Comparison of ENCODE assay signal across 14 mouse cellular contexts in genomic region chr10:107484050-107484449, GRCm38 (mm10). TPM values are rescaled to one million over a fixed set of nuclear protein-coding genes. Genes with fewer than 3 reads are reported as not detected.
DNase-seq lines count a peak whose midpoint lies in the region; ATAC-seq lines count a peak whose summit lies in the region.
"Had no signal": no experiment of that assay in that cellular context is flagged by ENCODE, and none has a peak within 500 bp of the region (broad histone marks: within the 10 kb centered on the region; RNA-seq: fewer than 3 reads in every experiment).

No protein-coding gene starts in this region.

- no peak for ATAC-seq in liver, embryonic 15.5 days (ENCODE audit: insufficient read depth)
- ATAC-seq in embryonic facial prominence, embryonic 12.5 days (ENCODE audit: insufficient number of reproducible peaks, insufficient read depth, low FRiP score, low TSS enrichment) = no peak
- no peak for ATAC-seq in forebrain, embryonic 15.5 days (replicated peaks)
- ATAC-seq: midbrain, embryonic 16.5 days had no signal

- 61% methylated on average over 10 of the region's 10 CpGs for WGBS in liver, embryonic 15.5 days (ENCODE audit: insufficient replicate concordance)
- WGBS in embryonic facial prominence, embryonic 12.5 days = 33% methylated on average over 10 of the region's 10 CpGs
- 86% methylated on average over 10 of the region's 10 CpGs for WGBS in forebrain, embryonic 15.5 days

- H3K27me3 ChIP-seq in liver, embryonic 15.5 days = no peaks in the 10 kb centered on the region
- H3K27me3 ChIP-seq in embryonic facial prominence, embryonic 12.5 days = peaks cover 23% of the 10 kb centered on the region
- no peaks in the 10 kb centered on the region for H3K27me3 ChIP-seq in forebrain, embryonic 15.5 days
- H3K27me3 ChIP-seq: heart, embryonic 15.5 days had no signal

- no peak overlapping the region for H3K4me3 ChIP-seq in liver, embryonic 15.5 days (replicated peaks)
- peak overlapping the region; percentile 14; the same call in 1 of the 2 replicates for H3K4me3 ChIP-seq in embryonic facial prominence, embryonic 12.5 days
- no peak overlapping the region for H3K4me3 ChIP-seq in forebrain, embryonic 15.5 days
- H3K4me3 ChIP-seq: heart, embryonic 15.5 days had no signal

- H3K9me3 ChIP-seq in liver, embryonic 15.5 days (replicated peaks) = no peaks in the 10 kb centered on the region
- H3K9me3 ChIP-seq in embryonic facial prominence, embryonic 12.5 days = no peaks in the 10 kb centered on the region
- no peaks in the 10 kb centered on the region for H3K9me3 ChIP-seq in forebrain, embryonic 15.5 days
- H3K9me3 ChIP-seq: heart, embryonic 15.5 days had no signal

- H3K4me2 ChIP-seq in liver, embryonic 15.5 days = peak overlapping the region; percentile 15; the same call in 1 of the 2 replicates
- H3K4me2 ChIP-seq in embryonic facial prominence, embryonic 12.5 days (replicated peaks) = peak overlapping the region; percentile 43
- H3K4me2 ChIP-seq in forebrain, embryonic 15.5 days (replicated peaks) = no peak overlapping the region
- H3K4me2 ChIP-seq: heart, embryonic 15.5 days had no signal

- no peak overlapping the region for H3K9ac ChIP-seq in liver, embryonic 15.5 days
- no peak overlapping the region for H3K9ac ChIP-seq in embryonic facial prominence, embryonic 12.5 days
- H3K9ac ChIP-seq in forebrain, embryonic 15.5 days (replicated peaks) = no peak overlapping the region
- H3K9ac ChIP-seq: heart, embryonic 15.5 days had no signal

- no peaks in the 10 kb centered on the region for H3K4me1 ChIP-seq in liver, embryonic 15.5 days (replicated peaks)
- H3K4me1 ChIP-seq in embryonic facial prominence, embryonic 12.5 days = peaks cover 6% of the 10 kb centered on the region; the same call in 1 of the 2 replicates
- H3K4me1 ChIP-seq in forebrain, embryonic 15.5 days = no peaks in the 10 kb centered on the region
- H3K4me1 ChIP-seq: heart, embryonic 15.5 days had no signal

- no peak for DNase-seq in liver
- DNase-seq in embryo, embryonic 10.5 days (ENCODE audit: low spot score) = peak; percentile 66
- DNase-seq in mesoderm, embryonic 11.5 days (ENCODE audit: low read depth, low spot score) = peak; percentile 65
- DNase-seq in adrenal gland, postnatal 25 days = no peak
- DNase-seq: cerebellum, adult 9-11 months; lung, postnatal 10 days; spleen, adult 18-20 months; thymus, postnatal 36 days had no signal

- H3K36me3 ChIP-seq in liver, embryonic 15.5 days (replicated peaks) = no peaks in the 10 kb centered on the region
- no peaks in the 10 kb centered on the region for H3K36me3 ChIP-seq in embryonic facial prominence, embryonic 12.5 days
- H3K36me3 ChIP-seq in forebrain, embryonic 15.5 days = no peaks in the 10 kb centered on the region
- H3K36me3 ChIP-seq: heart, embryonic 15.5 days had no signal

- H3K27ac ChIP-seq in liver, embryonic 15.5 days (replicated peaks) = no peak overlapping the region
- H3K27ac ChIP-seq in embryonic facial prominence, embryonic 12.5 days = no peak overlapping the region
- H3K27ac ChIP-seq in forebrain, embryonic 15.5 days (replicated peaks) = no peak overlapping the region
- H3K27ac ChIP-seq: heart, embryonic 15.5 days had no signal

RNA-seq across cellular contexts. Expression of gene Myf5, which starts 1.9 kb away (rescaled TPM):
- 0.13 and 0.30 TPM in 2 replicates for polyA plus RNA-seq in liver, embryonic 15.5 days (2015; fragmentation: Nextera tagmentation; extraction: Ambion mirVana)
- polyA plus RNA-seq in embryonic facial prominence, embryonic 12.5 days (2016; fragmentation: Nextera tagmentation; extraction: Ambion mirVana) = 7.3 and 9.1 TPM in 2 replicates
- total RNA-seq in adrenal gland, postnatal 25 days (2021) = not detected in 2 replicates
- not detected in 2 replicates for polyA plus RNA-seq in forebrain, embryonic 15.5 days (2015; fragmentation: Nextera tagmentation; extraction: Ambion mirVana)
- total RNA-seq: layer of hippocampus, postnatal 14 days had no signal
- polyA plus RNA-seq: heart, embryonic 15.5 days had no signal

RNA-seq across cellular contexts. Expression of gene Myf6, which starts 10.5 kb away (rescaled TPM):
- 0.83 and 1.6 TPM in 2 replicates for polyA plus RNA-seq in liver, embryonic 15.5 days (2015; fragmentation: Nextera tagmentation; extraction: Ambion mirVana)
- polyA plus RNA-seq in embryonic facial prominence, embryonic 12.5 days (2016; fragmentation: Nextera tagmentation; extraction: Ambion mirVana) = 0.65 and 0.79 TPM in 2 replicates
- total RNA-seq in adrenal gland, postnatal 25 days (2021) = not detected in 2 replicates
- polyA plus RNA-seq in forebrain, embryonic 15.5 days (2015; fragmentation: Nextera tagmentation; extraction: Ambion mirVana) = not detected in 2 replicates
- total RNA-seq: layer of hippocampus, postnatal 14 days had no signal
- polyA plus RNA-seq: midbrain, embryonic 16.5 days had no signal

Comparison
In these comparisons a context has a peak if more than half of its experiments do, and no peak if none do; other contexts are left out.
1. DNase-seq: peak in embryo, embryonic 10.5 days (single experiment) and mesoderm, embryonic 11.5 days (single experiment); none in liver (single experiment) and adrenal gland, postnatal 25 days (single experiment).